Mouse (Mus musculus): Measurements from ENCODE around the gene Hoxb8.

DNA sequence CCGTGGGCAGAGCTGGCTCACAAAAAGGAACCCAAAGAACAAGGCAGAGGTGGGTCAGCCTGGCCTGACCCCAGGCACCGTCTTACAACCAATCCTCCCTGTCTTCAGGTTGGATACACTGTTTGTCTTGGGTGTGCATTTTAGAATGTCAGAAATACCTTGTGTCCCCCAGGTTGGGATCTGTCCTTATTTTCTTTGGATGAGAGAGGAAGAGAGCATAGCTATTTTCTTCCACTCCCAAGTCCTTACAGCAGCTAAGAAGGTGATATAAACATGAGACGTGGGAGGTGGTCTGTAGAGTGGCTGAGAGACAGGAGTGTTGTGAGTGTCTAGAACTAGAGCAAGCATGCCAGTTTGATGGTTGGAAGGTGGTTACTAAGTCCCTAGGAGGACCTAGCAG, 15.7 kb downstream of the Hoxb8 start:
- no peak for TF ChIP-seq POLR2A (IDR thresholded peaks at IDR 0.05; ENCODE audit: extremely low read depth, insufficient read depth, low read length)
- TF ChIP-seq CTCF (IDR thresholded peaks at IDR 0.05; ENCODE audit: extremely low read depth, insufficient read depth, low read length) = no peak

All from cortical plate, adult 2 months (tissue).